Mouse (Mus musculus) heart, adult 18-20 months (tissue): ENCODE measurements around the gene Cd79b. TPM values are rescaled to one million over a fixed set of nuclear protein-coding genes. Genes with fewer than 3 reads are reported as not detected.

ENCODE experiments used
- DNase-seq, 2 experiments: peaks; one replicate each; pipeline ENCODE4 v3.0.0; 2021 to 2022; ENCODE audit warnings: mixed read lengths in 1 of 2
- total RNA-seq, 2 experiments: library from RNA; stranded (reverse); gene quantifications; 2 replicates each; pipeline ENCODE4 v1.2.3; 2021

Cd79b gene
- total RNA-seq, 2 experiments from 2014 or later = 2.0 to 14.1 TPM

DNA sequence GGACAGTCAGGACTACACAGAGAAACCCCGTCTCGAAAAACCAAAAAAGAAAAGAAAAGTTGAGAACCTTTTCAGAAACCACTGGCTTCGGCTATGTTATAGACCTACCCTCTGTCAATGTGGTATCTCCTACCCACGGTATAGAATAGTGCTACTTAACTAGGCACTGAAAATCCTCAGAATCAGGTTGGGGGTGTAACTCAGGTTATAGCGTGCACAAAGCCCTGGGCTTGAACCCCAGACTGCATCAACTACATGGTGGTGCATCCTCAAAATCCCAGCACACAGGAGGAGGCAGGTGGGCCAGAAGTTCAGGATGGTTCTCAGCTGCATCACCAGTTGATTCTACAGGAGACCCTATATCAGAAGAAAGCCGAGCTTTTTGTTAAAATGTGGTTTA, 40.8 kb downstream of the Cd79b start:
- no peak for DNase-seq

DNA sequence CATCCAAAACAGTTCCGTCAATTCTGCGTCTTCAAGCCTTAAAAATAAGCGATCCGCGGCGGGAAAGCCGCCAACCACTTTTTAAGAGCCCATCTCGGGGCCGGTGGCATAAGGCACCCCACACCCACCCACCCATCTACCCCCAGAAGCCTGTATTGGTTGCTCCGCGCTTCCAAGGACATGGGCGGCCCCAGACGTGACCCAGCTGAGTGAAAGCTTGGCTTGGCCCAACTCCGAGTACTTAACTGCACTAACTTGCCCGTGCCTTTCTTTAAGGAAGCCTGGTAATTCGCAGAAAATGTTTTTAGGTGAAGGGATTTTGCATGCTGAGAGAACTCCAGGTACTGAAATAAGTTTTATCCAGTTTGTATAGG, 41.3 kb downstream of the Cd79b start:
- DNase-seq = no peak

DNA sequence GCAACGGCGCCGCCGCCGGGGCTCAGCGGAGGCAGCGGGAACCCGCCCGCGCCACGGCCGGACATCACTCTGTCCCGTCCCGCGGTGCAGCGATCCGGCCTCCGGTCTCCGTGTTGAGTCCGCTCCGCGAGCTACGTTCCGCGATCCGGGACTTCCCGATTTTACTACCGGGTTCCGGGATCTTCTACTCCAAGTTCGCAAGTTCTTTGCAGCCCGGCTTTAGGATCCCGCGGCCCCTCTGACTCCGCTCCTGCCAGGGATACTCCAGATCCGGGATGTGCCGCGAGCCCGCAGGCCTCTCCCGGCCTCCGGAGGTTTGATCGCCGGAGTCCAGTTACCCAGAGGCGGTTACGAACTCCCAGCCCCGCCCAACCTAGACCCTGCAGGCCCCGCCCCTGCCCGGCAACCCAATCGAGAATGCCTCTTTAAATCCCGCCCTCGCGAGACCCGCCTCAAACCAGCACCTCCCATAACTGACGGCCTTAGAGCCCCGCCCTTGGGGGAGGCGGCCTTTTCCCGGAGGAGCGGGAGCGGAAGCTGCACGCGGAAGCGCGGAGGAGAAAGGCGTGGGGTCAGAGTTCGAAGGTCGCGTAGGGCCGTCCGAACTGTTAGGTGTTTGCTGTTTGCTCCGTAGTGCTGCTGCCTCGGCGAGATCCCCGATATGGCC, 41.8 kb downstream of the Cd79b start, which contains the start of gene Smarcd2:
Gene Smarcd2, minus strand, starts transcription at position 329 of the 667 bp plus-strand sequence.
- peak; percentile 99 to 100 for DNase-seq

DNA sequence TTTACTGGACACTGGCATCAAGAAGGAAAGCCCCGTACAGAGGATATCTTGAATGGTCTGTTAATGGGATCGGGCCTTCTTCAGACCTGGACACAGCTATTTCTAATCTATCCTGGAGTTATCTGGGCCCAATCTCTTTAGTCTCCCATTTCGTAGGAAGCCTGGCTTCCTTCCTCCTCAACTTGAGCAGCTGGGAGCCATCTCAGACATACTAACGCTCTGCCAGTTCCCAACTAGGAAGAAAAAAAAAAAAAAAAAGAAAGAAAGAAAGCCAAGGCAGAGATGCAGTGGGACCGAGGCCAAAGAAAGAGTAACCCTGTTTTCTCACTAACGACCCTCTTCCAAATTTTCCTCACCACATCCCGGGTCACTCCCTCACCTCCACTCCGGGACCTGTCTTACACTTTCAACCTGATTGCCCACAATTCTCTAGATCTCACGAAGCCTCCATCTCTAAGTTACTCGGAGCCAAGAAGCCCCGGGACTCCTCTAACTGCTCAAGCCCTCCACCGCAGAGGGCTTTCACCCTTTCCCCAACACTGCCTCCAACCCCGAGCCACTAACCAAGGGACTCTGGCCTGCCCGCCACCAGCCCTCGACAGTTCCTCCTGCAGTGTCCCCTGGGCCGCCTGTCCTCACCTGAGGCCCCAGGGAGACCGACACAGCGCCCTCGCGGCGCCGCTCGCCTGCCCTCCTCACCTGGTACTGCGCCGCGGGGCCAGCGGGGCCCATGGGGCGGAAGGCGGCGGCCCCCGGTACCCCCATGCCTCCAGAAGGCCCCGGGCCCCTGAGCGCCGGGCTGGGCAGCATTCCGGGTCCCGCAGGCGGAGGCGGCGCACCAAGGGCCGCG, 42.5 kb downstream of the Cd79b start:
- DNase-seq = peak; percentile 52 to 72

DNA sequence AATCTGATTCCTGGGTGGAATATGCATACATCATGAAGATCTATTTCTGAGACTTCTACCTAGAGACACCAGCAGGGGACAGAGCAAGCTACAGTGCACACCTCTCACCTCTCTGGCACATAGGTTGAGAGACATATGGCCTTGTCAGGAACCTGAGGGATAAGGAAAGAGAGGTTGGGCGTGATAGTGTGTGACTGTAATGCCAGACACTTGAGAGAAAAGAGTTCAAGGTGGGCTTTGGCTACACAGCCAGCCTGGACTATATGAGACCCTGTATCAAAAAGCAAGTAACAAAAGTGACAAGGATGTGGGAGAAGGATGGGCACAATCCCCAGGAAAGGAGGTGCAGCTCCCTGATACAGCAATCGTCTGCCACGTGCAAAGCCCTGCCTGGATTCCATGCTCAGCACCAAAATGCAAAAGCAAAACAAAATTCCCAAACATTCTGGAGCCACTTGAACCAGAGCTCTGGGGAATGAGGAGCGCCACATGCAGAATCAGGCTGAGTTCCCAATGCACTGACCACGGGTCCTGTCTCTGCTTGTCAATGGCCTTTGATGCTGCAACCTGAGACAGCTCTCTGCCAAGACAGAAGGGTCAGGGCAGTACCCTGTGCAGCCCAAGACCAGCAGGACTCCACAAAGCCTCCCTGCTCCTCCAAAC, 43.3 kb downstream of the Cd79b start:
- no peak for DNase-seq

DNA sequence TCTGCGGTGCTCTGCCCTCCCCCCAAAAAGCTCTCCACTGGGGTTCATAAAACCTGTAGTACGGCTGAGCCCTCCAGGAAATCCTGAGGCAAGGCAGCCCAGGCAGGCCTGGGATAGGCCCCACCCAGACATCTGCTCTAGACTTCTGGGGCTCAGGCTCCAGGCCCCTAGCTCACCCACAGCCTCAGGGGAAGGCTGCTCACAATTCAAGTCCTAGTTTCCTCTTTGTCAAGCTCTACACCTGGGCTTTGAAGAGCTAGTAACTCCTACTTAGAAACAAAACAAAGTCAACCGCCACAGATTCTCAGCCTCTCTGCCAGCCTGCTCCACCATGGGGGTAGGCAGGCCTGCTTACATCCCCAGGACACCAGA, 45.5 kb downstream of the Cd79b start:
- peak; percentile 50 to 54 for DNase-seq

DNA sequence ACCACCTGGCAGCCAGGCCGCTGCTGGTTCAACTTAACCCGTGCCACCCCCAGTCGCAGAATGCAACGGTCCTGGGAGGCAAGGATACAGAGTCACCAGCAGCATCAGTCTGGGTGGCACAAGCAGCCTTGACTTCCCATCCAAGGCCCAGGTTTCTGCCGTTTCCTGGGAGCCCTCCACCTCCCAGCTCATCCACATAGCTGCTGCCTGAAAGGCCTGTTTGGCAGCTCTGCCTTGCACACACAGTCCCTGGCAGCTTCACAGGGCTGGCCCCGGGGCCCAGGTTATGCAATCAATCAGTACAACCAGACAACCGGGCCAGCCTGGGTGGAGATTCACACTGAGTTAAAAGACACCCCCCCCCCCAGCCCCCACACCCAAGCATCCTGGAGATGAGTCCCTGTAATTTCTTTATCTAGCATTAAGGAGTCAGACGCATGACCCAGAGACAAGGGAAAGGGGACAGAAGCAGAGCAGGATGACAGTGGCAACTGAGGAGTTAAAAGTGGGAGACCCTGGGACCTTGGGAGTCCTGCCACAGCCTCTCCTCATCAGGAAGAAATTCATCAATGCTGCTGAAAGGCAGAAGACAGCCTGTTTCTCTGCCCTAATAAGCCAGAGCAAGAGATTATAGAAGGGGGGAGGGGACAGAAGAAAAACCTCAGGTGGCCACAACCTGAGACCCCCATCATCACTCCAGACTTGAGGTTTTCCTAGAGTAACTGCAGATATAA, 46.1 kb downstream of the Cd79b start:
- peak; percentile 91 to 93 for DNase-seq

DNA sequence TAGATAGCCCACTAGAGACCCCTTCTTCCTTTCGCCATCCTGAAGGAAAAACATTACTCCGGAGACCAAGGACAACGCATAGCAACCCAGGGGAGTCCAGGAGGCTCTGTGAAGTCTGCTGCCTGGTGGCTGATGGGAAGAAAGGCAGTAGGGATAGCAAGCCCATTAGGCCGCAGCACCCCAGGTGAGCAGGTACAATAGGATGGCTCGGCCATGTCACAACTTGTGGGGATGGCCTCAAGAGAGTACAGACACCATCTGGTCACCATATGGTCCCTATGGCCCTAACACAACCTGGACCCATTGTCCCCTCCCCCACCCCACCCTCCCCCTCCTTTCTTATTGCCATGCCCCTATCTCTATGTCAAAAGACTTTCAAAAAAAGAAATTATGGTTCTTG, 46.7 kb downstream of the Cd79b start:
- DNase-seq = no peak

DNA sequence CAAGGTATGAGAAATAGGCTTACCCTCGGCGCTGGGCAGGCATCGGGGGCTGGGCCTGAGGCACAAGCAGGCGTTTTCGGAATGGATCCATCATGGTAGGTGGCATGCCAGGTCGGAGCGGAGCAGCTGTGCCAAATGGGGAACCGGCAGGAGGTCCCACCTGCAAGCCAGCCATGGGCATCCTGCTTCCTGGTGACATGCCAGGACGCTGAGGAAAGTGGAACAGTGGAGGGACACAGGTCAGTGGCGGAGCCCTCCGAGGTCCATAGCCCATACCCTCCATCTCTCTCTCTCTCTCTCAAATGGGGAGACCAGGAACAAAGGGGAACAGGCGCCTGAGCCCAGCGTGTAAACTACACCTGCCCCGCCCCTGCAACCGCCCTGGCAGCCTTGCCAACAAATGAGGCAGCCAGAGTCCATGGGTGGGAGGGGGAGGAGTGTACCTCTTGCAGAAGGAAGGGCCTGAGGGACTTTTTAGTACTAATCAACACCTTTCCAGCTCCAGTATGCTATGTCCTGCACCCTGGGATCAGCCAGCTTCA, 47.2 kb downstream of the Cd79b start:
- DNase-seq = peak; percentile 54

DNA sequence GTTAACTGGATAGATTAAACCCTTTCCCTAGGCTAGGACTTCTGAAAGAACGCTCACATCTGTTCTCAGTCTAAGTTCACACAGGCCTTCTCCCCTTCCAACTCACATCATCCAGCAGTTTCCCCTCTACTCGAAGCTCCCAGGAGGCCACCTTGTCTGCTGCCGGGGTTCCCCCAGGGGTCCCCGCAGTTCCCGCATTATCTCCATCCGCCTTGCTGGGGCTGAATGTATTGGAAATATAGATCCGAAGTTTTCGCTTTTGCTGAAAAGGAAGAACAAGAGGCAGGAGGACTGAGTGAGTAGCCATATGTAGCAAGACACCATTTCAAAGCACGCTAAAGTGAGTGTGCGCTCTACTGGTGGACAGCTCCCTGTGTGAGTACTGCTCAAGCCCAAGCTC, 48.1 kb downstream of the Cd79b start:
- no peak for DNase-seq

DNA sequence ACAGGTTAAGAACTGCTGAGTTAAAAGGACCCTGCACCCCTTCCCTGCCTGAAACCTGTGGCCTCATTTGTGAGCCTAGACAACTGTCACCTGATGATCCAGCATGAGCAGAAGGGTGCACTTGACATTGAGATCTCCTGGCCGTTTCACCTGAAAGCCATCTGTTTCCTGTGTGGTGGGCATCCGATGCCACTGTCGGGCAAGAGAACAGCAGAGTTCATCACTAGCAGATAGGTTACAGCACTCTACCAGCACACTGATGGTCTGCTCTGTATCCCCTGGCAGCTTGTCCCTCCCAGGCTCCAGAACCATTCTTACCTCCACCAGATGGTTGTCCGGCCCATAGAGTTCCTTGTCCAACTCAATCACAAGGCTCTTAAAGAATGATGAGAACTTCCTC, 49.0 kb downstream of the Cd79b start:
- no peak for DNase-seq

DNA sequence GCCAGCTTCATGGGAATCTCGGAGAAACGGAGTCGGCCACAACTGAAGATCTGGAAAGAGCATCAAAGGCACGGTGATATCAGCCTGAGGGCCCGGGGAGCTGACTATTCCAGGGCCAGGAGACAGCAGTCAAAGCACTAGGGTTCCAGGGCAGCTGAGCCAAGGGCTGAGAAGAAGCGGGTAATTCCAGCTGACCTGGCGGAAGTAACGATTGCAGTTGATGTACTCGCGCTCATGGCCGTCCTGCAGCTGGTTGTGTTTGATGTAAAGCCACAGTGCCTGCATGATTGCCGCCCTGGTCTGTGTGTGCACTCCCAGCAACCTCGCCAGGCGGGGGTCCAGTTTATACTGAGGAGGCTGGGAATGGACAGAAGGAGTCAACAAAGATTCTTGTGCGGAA, 49.6 kb downstream of the Cd79b start:
- DNase-seq = no peak

DNA sequence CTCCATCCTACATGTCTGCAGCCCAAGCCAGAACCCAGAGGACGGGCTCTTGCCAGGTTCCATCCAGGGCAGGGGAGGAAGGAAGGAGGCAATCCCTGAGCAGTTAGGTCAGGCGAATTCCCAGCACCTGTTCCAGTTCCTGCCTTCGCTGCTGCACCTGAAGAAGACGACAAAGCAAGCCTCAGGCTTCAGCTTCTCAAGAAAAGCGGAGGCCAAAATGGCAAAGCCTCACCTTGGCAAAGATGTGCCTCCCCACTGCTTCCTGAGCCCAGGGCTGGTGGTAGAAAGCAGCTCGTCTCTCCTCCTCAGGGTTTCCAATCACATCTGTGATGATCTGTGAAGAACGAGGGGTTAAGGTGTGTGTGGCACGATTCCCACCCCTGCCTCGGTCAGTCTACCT, 50.6 kb downstream of the Cd79b start:
- DNase-seq = no peak

Other genes with a start within 250 kb of the Cd79b start
- 10 to 100 TPM; 65.6 to 68.9 TPM for gene Taco1, start 248.7 kb downstream of the Cd79b start, total RNA-seq
- 10 to 100 TPM; 35.0 to 37.3 TPM for gene Map3k3, start 230.1 kb downstream of the Cd79b start, total RNA-seq
- gene Gm10840, start 153.9 kb downstream of the Cd79b start, total RNA-seq = not detected
- gene Limd2, start 153.9 kb downstream of the Cd79b start, total RNA-seq = 10 to 100 TPM in 1 of 2 experiments, 1 to 10 TPM in 1; 3.5 to 12.3 TPM
- gene Strada, start 112.6 kb downstream of the Cd79b start, total RNA-seq = 1 to 10 TPM; 6.2 to 8.0 TPM
- 10 to 100 TPM; 70.0 to 74.0 TPM for gene Ccdc47, start 98.4 kb downstream of the Cd79b start, total RNA-seq
- 10 to 100 TPM; 24.1 to 26.7 TPM for gene Ddx42, start 97.8 kb downstream of the Cd79b start, total RNA-seq
- gene Ftsj3, start 58.7 kb downstream of the Cd79b start, total RNA-seq = 10 to 100 TPM; 19.5 to 23.2 TPM
- gene Psmc5, start 58.6 kb downstream of the Cd79b start, total RNA-seq = 100 to 1,000 TPM; 109 TPM
- gene Smarcd2, start 41.8 kb downstream of the Cd79b start, total RNA-seq = 10 to 100 TPM; 12.3 to 19.0 TPM
- gene Tcam1, start 38.1 kb downstream of the Cd79b start, total RNA-seq = not detected
- gene Gh, start 12.9 kb downstream of the Cd79b start, total RNA-seq = not detected
- gene Scn4a, start 38.5 kb upstream of the Cd79b start, total RNA-seq = 10 to 100 TPM; 22.6 to 23.8 TPM
- 1 to 10 TPM in 1 of 2 experiments, under 1 TPM in 1; 0.57 to 1.3 TPM for gene Prr29, start 50.7 kb upstream of the Cd79b start, total RNA-seq
- 10 to 100 TPM; 19.2 to 24.5 TPM for gene Icam2, start 73.3 kb upstream of the Cd79b start, total RNA-seq
- 10 to 100 TPM; 12.1 to 12.4 TPM for gene Ern1, start 173.1 kb upstream of the Cd79b start, total RNA-seq